Mouse (Mus musculus) urinary bladder, adult 2 months (tissue): ENCODE measurements around the gene Rbm28. TPM values are rescaled to one million over a fixed set of nuclear protein-coding genes. Genes with fewer than 3 reads are reported as not detected.

Experiments used
- DNase-seq: peaks from one replicate; pipeline ENCODE4 v3.0.0; 2022; ENCODE audit warnings: low spot score
- polyA plus RNA-seq: library from polyadenylated mRNA; depleted of rRNA; stranded (reverse); fragments of >200 nt; gene quantifications from 2 replicates; pipeline ENCODE4 v1.2.3, GENCODE M21; 2012; rRNA removed

The Rbm28 gene
- 30.5 and 37.1 TPM in 2 replicates for polyA plus RNA-seq

GRCm38 (mm10) chr6:29164314-29165244 lies at the start of gene Rbm28:
Gene Rbm28, minus strand, starts transcription at chr6:29165006.
- peak; percentile 62 for DNase-seq

GRCm38 (mm10) chr6:29214245-29214644 lies 49.4 kb upstream of the Rbm28 start:
- DNase-seq, result no peak

- DNase-seq, result no peak
Measured at GRCm38 (mm10) chr6:29213436-29213835, 48.6 kb upstream of the Rbm28 start.

GRCm38 (mm10) chr6:29211806-29212492 lies 47.1 kb upstream of the Rbm28 start:
- DNase-seq, result peak; percentile 69

GRCm38 (mm10) chr6:29211146-29211545 lies 46.3 kb upstream of the Rbm28 start:
- DNase-seq, result no peak

- no peak for DNase-seq
Measured at GRCm38 (mm10) chr6:29210231-29210936, 45.6 kb upstream of the Rbm28 start.

- no peak for DNase-seq
Measured at GRCm38 (mm10) chr6:29208178-29208577, 43.4 kb upstream of the Rbm28 start.

- no peak for DNase-seq
Measured at GRCm38 (mm10) chr6:29207017-29207416, 42.2 kb upstream of the Rbm28 start.

- DNase-seq, result no peak
Measured at GRCm38 (mm10) chr6:29206006-29206405, 41.2 kb upstream of the Rbm28 start.

- no peak for DNase-seq
Measured at GRCm38 (mm10) chr6:29204932-29205614, 40.3 kb upstream of the Rbm28 start.

- no peak for DNase-seq
Measured at GRCm38 (mm10) chr6:29203861-29204585, 39.2 kb upstream of the Rbm28 start.

GRCm38 (mm10) chr6:29203096-29203495 lies 38.3 kb upstream of the Rbm28 start:
- no peak for DNase-seq

- DNase-seq, result no peak
Measured at GRCm38 (mm10) chr6:29201988-29202387, 37.2 kb upstream of the Rbm28 start.

GRCm38 (mm10) chr6:29201341-29201740 lies 36.5 kb upstream of the Rbm28 start:
- DNase-seq, result no peak

GRCm38 (mm10) chr6:29200496-29200895 lies 35.7 kb upstream of the Rbm28 start:
- no peak for DNase-seq

- DNase-seq, result no peak
Measured at GRCm38 (mm10) chr6:29199223-29199855, 34.5 kb upstream of the Rbm28 start.

GRCm38 (mm10) chr6:29198309-29199222 lies 33.8 kb upstream of the Rbm28 start:
- peak; percentile 61 for DNase-seq

- peak; percentile 17 for DNase-seq
Measured at GRCm38 (mm10) chr6:29195846-29196698, 31.3 kb upstream of the Rbm28 start.
